Mouse (Mus musculus): ENCODE results near the gene Epb41l3. TPM values are rescaled to one million over a fixed set of nuclear protein-coding genes. Genes with fewer than 3 reads are reported as not detected.
A peak's percentile ranks its signal among the peaks of the same experiment; 100 is the strongest.

Epb41l3 gene
- 1 to 10 TPM; 2.1 to 2.6 TPM for total RNA-seq (2021)
- long read RNA-seq, experiment 1: 0 reads
- long read RNA-seq, experiment 2, partial matches to known transcripts: 1 of 1 reads
- long read RNA-seq, experiment 2, other reads (novel, unspliced or antisense): 0 of 1 reads

GRCm38 (mm10) chr17:69075501-69076237 is at the start of gene Epb41l3:
Epb41l3 (plus strand) TSS chr17:69075683.
- intact Hi-C loops (cut with DNase I): no loop called here
- peak; percentile 35 to 36 for DNase-seq

DNA sequence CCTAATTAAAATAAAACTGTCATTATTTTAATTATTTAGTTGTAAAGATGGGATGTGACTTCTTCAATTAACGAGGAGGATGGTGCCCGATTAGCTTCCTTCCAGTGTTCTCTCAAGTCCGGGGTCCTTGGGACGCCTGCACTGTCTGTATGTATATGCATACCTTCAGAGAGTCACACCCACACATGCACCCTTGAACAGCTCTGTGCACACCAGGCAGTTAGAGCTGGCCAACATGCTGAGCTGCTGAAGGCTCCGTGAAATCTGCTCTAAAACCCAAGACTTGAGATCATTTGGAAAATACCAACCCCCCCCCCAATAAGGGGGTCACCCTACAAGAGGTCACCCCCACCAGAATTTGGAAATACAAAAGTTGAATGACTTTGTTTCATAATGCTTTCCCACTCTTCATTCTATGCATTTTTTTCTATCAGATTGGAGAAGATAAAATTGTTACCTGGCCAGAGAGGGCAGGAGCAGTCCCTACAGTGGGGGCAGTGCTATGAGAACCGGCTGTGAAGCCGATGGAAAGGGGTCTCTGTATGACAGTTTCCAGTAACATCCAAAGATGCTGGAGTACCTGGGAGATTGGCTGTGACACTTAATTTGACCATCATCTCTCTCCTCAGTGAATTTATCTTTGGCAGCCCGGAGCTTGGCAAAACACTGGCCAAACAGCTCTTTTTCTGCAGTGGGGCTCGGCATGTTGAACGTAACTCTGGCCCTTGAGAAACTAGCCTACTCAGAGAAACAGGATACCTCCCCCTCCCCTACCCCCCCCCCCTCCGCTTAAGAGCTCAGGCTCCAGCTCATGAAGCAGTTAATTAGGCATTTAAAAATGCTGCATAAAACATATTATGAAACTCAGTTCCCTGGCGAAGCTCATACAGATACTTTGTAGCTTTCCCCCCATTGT is 36.5 kb upstream of the Epb41l3 start:
- intact Hi-C loops (cut with DNase I): no loop called here

GRCm38 (mm10) chr17:69041516-69041915 is 34.0 kb upstream of the Epb41l3 start:
- no peak for DNase-seq
- intact Hi-C loops (cut with DNase I): no loop called here

More for the DNA sequence above, 36.5 kb upstream of the Epb41l3 start:
- no peak for DNase-seq

GRCm38 (mm10) chr17:69048826-69049225 is 26.7 kb upstream of the Epb41l3 start:
- intact Hi-C loops (cut with DNase I): no loop called here
- DNase-seq: no peak

- DNase-seq: no peak
These were observed 21.5 kb upstream of the Epb41l3 start for GRCm38 (mm10) chr17:69054029-69054428.

DNA sequence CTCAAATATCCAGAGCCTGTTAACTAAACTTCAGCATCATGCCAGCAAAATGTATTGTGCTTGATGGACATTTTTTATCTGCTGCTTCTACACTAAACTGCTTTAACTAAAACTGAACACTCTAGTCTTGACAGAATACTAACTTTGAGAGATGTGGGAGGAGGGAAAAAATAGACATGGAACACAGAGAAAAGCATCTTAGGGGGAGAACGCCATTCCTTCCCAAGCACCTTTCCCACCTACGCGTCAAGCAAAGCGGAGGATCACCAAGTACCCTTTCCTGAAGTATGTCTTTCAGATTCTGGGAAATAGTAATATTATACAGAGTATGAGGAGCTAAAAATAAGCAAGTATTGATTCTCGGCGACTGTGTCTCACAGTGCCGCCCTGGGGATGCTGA is 15.7 kb upstream of the Epb41l3 start:
- intact Hi-C loops (cut with DNase I): no loop called here
- DNase-seq: no peak

More at GRCm38 (mm10) chr17:69054029-69054428, 21.5 kb upstream of the Epb41l3 start:
- intact Hi-C loops (cut with DNase I): no loop called here

DNA sequence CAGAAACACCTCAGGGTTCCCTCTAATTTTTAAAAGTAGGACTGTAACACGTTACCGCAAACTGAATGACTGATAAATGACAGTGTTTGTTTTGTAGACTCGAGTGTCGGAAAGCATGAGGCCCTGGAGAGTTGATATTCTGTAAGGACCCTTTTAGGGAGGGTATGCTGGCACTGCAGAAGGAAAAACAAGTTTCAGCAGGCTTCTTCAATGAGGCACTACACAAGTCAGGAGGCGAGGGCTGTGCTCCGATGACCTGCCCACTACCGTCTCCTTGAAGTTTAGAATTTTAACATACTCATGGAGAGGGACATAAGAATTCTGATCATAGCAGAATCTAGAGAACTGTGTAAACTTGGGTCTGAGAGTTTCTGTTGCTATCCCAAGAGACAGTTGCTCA is 15.1 kb upstream of the Epb41l3 start:
- intact Hi-C loops (cut with DNase I): no loop called here
- no peak for DNase-seq

- intact Hi-C loops (cut with DNase I): no loop called here
These were observed 13.4 kb upstream of the Epb41l3 start for GRCm38 (mm10) chr17:69061883-69062745.

GRCm38 (mm10) chr17:69067937-69068739 is 7.3 kb upstream of the Epb41l3 start:
- intact Hi-C loops (cut with DNase I): no loop called here
- DNase-seq: no peak

More at GRCm38 (mm10) chr17:69061883-69062745, 13.4 kb upstream of the Epb41l3 start:
- no peak for DNase-seq

DNA sequence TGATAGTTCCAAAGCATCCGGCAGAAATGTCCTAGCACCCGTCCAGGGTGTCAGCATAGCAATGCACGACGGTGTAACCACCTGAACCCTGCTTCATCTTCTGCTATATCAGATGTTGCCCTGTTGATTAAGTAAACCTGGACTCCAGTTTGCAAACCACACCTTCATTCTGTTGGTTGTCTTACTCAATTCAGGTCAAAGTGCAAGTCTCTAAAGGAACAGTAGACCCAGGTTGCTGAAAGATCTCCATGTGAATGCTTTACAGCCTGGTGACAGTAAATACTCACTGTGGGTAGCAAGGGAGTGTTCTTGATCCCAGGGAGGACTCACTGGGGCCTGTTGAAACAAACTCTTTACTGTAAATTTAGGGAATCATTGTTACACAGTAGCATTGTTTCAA is 1.4 kb upstream of the Epb41l3 start:
- intact Hi-C loops (cut with DNase I): no loop called here
- DNase-seq: no peak

DNA sequence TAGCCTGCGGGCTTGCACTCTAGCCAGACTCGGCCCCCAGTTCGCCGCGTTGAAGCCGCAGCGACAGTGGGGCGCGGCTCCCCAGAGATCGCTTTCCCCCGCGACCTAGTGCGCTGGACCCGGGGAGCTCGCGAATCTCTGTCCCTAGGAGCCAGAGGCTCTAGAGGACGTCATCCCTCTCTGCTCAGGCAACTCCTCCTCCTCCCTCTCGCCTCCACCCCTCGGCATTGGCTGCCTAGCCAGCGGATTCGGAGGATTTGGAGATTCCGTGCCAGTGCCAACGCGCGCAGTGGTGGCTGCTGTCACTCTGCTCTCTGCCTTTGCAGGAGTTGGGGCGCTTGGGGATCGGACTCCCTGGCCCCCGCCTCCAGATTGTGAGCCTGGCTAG is 749 bp downstream of the Epb41l3 start:
- intact Hi-C loops (cut with DNase I): no loop called here
- DNase-seq: peak in 1 of 2 experiments; percentile 11

DNA sequence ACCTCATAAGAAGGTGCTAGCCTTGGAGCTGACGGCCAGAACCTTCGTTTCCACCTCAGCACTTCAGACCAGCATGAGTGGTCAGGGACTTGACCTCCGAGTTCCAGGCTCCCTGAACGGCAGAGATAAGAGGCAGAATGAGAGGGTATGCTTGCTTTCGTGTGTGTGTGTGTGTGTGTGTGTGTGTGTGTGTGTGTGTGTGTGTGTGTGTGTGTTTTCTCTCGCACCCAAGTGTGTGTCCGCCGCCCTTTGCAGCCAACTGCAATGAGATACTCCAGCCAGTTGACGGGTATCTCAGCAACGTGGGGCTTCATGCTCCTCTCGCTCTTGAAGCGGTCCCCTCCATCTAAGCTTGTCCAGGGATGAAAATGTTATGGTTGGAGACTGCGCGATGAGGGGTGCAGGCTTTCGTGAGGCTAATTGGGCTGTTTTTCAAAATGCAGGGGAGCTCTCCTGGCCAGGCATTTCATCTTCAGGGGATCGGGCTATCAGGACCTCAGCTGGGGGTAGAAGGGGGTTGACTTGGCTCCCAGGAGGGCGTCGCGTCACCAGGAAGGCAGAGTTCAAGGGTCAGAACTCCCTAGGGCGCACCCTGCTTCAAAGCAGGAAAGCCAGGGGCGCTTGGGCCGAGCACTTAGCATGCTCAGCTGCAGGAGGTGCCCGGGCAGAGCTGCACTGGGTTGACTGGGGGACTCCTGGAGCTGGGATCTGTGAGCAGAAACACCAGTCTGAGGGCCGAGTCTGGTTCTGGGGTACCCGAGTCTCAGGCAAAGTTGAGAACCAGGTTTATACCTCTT is 1.5 kb downstream of the Epb41l3 start:
- DNase-seq: no peak
- intact Hi-C loops (cut with DNase I): no loop called here

DNA sequence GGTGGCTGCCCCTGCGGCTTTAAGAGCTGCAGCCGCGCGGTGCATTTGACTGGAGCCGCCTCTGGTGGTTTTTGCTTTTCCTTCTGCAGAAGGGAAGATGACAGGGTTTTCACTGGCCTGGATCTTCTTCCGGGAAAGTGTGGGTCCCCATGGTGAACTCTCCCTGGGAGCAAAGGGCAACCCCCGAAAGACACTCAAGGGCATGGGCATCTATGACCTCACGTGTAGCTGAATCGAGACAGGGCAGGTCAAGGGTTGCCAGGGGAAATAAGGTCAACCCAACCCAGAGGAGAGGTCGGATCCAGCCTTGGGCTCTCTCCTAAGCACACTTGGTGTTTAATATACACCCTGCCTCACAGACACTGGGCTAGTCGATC is 2.0 kb downstream of the Epb41l3 start:
- intact Hi-C loops (cut with DNase I): no loop called here
- DNase-seq: no peak

DNA sequence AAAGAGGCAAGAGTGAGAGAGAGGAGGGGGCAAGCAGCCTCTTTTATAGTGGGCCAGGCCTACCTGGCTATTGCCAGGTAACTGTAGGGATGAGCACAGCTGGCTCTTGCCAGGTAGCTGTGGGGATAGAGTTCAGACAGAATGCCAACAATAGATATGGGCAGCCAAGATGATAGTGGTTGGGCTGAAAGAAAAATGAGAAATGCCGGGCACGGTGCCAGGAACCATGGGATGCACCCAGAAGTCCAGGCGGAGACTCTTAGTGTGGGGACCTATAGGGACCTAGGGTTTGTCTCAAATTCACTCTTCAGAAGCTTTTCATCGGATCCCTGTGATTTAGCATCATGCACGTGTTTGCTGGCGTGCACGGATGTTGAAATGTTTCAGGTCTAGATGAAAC is 6.8 kb downstream of the Epb41l3 start:
- DNase-seq: no peak
- intact Hi-C loops (cut with DNase I): no loop called here

- DNase-seq: no peak
- intact Hi-C loops (cut with DNase I): no loop called here
These were observed 16.1 kb downstream of the Epb41l3 start for GRCm38 (mm10) chr17:69091618-69092017.

- intact Hi-C loops (cut with DNase I): no loop called here
These were observed 21.6 kb downstream of the Epb41l3 start for GRCm38 (mm10) chr17:69097068-69097467.

GRCm38 (mm10) chr17:69097955-69098354 is 22.5 kb downstream of the Epb41l3 start:
- intact Hi-C loops (cut with DNase I): no loop called here
- no peak for DNase-seq

More at GRCm38 (mm10) chr17:69097068-69097467, 21.6 kb downstream of the Epb41l3 start:
- DNase-seq: no peak

DNA sequence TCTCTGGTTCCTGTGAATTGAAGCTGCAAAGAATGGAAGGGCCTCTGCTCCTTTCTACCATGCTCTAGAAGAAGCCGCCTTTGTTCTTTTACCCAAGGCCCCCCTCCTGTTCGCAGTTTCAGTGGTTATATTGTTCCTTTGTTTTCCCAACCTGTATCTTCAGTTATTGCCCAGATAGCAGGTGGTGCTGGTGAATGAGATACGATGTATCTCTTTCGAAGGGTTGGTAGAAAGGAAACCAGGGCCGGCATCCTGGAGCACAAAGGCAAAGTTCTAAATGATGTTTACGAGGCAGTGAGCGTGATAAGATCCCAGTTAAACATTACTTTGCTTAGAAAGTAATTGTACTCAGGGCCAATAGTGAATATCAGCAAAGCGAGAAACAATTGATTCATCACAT is 27.8 kb downstream of the Epb41l3 start:
- DNase-seq: no peak
- intact Hi-C loops (cut with DNase I): no loop called here
